Mouse (Mus musculus) sigmoid colon, adult 10 weeks (tissue): ENCODE measurements around the gene Vmn1r66. TPM values are rescaled to one million over a fixed set of nuclear protein-coding genes. Genes with fewer than 3 reads are reported as not detected.

Experiments used
- polyA plus RNA-seq: library from polyadenylated mRNA; stranded (reverse); fragments of 350-450 nt; fragmentation: Illumina TruSeq; extraction: RNeasy Lipid Tissue Mini Kit (QIAGEN cat#74804); gene quantifications from one replicate; pipeline ENCODE4 v1.2.3, GENCODE M21; 2014; ENCODE audit warnings: low read depth, low replicate concordance

The Vmn1r66 gene
- not detected for polyA plus RNA-seq

DNA sequence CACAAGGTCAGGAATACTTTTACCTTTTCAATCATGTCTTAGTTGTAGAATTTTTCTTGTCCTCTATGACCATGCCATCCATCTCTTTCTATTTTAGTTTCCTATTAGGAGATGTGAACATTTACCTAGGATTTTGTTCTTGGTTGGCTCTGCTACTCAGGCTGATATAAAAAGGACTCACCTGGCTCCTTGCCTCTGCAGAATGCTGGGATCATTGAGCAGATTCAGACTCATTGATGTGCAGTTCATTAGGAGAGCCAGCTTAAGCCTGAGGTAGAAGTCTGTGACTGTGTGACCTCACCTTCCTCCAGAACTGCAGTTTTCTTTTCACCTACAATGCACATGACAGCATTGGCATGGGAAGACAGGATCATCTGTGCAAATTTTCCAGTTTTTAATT is at the start of gene Vmn1r66:
Gene Vmn1r66 (minus strand): TSS at position 101 of the 400 bp plus-strand sequence.

Other genes starting within 250 kb of the Vmn1r66 start
- not detected for gene Vmn2r50, start 224.7 kb downstream of the Vmn1r66 start, polyA plus RNA-seq
- gene Vmn2r51, start 172.3 kb downstream of the Vmn1r66 start, polyA plus RNA-seq: not detected
- not detected for gene Vmn2r52, start 101.4 kb downstream of the Vmn1r66 start, polyA plus RNA-seq
- not detected for gene Vmn1r67, start 165.3 kb upstream of the Vmn1r66 start, polyA plus RNA-seq
- gene Zik1, start 217.4 kb upstream of the Vmn1r66 start, polyA plus RNA-seq: 1.9 TPM